Comparison of ENCODE assay signal across 14 mouse cellular contexts in the genomic region with DNA sequence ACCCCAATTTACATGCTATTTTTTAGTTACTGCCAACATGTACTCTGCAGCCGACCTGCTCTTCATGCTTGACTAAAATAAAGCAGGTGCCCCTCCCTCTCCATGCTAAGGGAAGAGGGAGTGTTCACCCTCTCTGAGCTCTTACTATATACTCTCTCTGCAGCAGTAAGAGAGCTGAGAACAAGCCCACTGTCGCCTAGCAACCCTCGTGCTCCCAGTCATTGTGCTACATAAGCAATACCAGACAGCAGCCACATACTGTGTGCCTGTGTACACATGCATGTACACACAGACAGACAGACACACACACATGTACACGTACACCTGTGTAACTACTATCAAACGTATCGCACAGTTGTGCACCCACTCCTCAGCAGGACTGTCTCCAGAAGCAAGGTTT.
A peak's percentile ranks its signal among the peaks of the same experiment; 100 is the strongest.
DNase-seq lines count a peak whose midpoint lies in the region; ATAC-seq and TF ChIP-seq lines count a peak whose summit lies in the region.
"Had no signal": no experiment of that assay in that cellular context is flagged by ENCODE, and none has a peak within 500 bp of the region (broad histone marks: within the 10 kb centered on the region; RNA-seq: fewer than 3 reads in every experiment).

No protein-coding gene starts in this region.

- H3K36me3 ChIP-seq in midbrain, postnatal 0 days (ENCODE audit: insufficient read depth, low read length): peaks cover 62% of the 10 kb centered on the region

- no peaks in the 10 kb centered on the region for H3K27me3 ChIP-seq in midbrain, postnatal 0 days (ENCODE audit: insufficient read depth, low read length)
- H3K27me3 ChIP-seq: embryonic facial prominence, embryonic 13.5 days had no signal

- no peaks in the 10 kb centered on the region for H3K4me1 ChIP-seq in midbrain, postnatal 0 days (ENCODE audit: insufficient read depth, low read length)

- H3K9me3 ChIP-seq in midbrain, postnatal 0 days (ENCODE audit: low read length): no peaks in the 10 kb centered on the region
- H3K9me3 ChIP-seq: embryonic facial prominence, embryonic 13.5 days had no signal

- no peak for DNase-seq in layer of hippocampus, adult 2 months (ENCODE audit: low spot score in 2 of 2)
- DNase-seq in layer of hippocampus, postnatal 36 days: no peak
- peak; percentile 18 for DNase-seq in A20 (ENCODE audit: low read depth, low spot score)
- DNase-seq in brain, embryonic 18.5 days (ENCODE audit: low read depth, low spot score): peak; percentile 64
- DNase-seq in midbrain, postnatal 0 days (ENCODE audit: low spot score): peak; percentile 59
- DNase-seq in testis, postnatal 10 days (ENCODE audit: low spot score): no peak
- DNase-seq in thymus, adult 18-20 months: no peak
- DNase-seq: cerebellum, postnatal 25 days; kidney, postnatal 25 days; left cerebral cortex, postnatal 4 days; lung, postnatal 4 days; thymus, postnatal 36 days had no signal

- no peak overlapping the region for H3K4me3 ChIP-seq in layer of hippocampus, adult 2 months
- no peak overlapping the region for H3K4me3 ChIP-seq in midbrain, postnatal 0 days (ENCODE audit: low read depth, low read length)
- H3K4me3 ChIP-seq: embryonic facial prominence, embryonic 13.5 days had no signal

- H3K27ac ChIP-seq in layer of hippocampus, adult 2 months: peak overlapping the region; percentile 6
- 0 out of 2 replicates have a peak overlapping the region, but pooled peaks have one; percentile 38 for H3K27ac ChIP-seq in midbrain, postnatal 0 days (ENCODE audit: low read depth, low read length)
- H3K27ac ChIP-seq: embryonic facial prominence, embryonic 13.5 days; liver, embryonic 14.5 days had no signal

- H3K9ac ChIP-seq in midbrain, postnatal 0 days (replicated peaks; ENCODE audit: low read length, poor library complexity, severe bottlenecking): no peak overlapping the region
- H3K9ac ChIP-seq: embryonic facial prominence, embryonic 13.5 days; liver, embryonic 14.5 days had no signal

- no peak overlapping the region for H3K4me2 ChIP-seq in midbrain, postnatal 0 days (ENCODE audit: low read depth, low read length, poor library complexity, severe bottlenecking)
- H3K4me2 ChIP-seq: embryonic facial prominence, embryonic 13.5 days had no signal

- no peak for TF ChIP-seq CTCF in layer of hippocampus, adult 2 months (conservative IDR thresholded peaks at IDR 0.05)
- TF ChIP-seq CTCF in midbrain, postnatal 0 days (IDR thresholded peaks at IDR 0.05): no peak

- 71% methylated on average over 6 of the region's 6 CpGs for WGBS in midbrain, postnatal 0 days

- peak; percentile 21; the same call in 1 of the 2 replicates for ATAC-seq in midbrain, postnatal 0 days (ENCODE audit: low FRiP score)

Comparison
In these comparisons a context has a peak if more than half of its experiments do, and no peak if none do; other contexts are left out.
1. DNase-seq: peak in A20 (single experiment), brain, embryonic 18.5 days (single experiment) and midbrain, postnatal 0 days (single experiment); none in layer of hippocampus, adult 2 months (0 of 2), layer of hippocampus, postnatal 36 days (0 of 2), testis, postnatal 10 days (single experiment) and thymus, adult 18-20 months (0 of 2).